Mouse (Mus musculus): ENCODE results near the gene Nr1h2.

GRCm38 (mm10) chr7:44565414-44565813 is 11.7 kb upstream of the Nr1h2 start:
- TF ChIP-seq CTCF (IDR thresholded peaks at IDR 0.05) (no peak), POLR2A (IDR thresholded peaks at IDR 0.05; ENCODE audit: insufficient read depth, low read depth, low read length) (no peak)

Data from heart, adult 2 months (tissue).